ENCODE assay signal across 1 mouse cellular context in the genomic region with DNA sequence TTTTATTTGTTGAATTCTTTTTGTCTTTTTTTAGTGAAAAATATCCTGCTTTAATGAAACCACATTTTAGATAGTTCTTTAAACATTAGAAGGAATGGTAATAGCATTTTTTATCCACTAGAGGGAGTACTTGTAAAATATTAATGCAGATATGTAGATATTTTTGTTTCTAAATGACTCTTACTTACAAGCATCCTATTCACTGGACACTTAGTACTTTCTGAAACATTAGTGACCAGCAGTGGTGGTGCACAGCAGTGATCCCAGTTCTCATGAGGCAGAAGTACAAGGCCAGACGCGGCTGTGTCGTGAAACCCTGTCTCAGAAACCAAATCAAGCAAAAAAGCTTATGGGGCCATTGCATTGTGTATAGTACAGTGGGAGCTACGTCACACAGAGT.
TF ChIP-seq lines count a peak whose summit lies in the region.

No protein-coding gene starts in this region.

TF ChIP-seq in CH12.LX, 34 proteins besides CTCF, POLR2A, EP300 and RAD21 (continued from another document):
- TF ChIP-seq TCF12 (IDR thresholded peaks at IDR 0.05; ENCODE audit: low read depth, low read length) (no peak), BHLHE40 (IDR thresholded peaks at IDR 0.05; ENCODE audit: low read depth, low read length) (no peak), ZC3H11A (IDR thresholded peaks at IDR 0.05; ENCODE audit: low read depth, low read length) (no peak), NRF1 (IDR thresholded peaks at IDR 0.05; ENCODE audit: low read depth, low read length) (no peak), ZKSCAN1 (IDR thresholded peaks at IDR 0.05; ENCODE audit: borderline replicate concordance, low read depth, low read length) (no peak), RCOR1 (conservative IDR thresholded peaks at IDR 0.05; ENCODE audit: low read depth, low read length) (no peak), TBP (conservative IDR thresholded peaks at IDR 0.05; ENCODE audit: low read depth, low read length) (no peak), ELF1 (IDR thresholded peaks at IDR 0.05; ENCODE audit: low read depth, low read length) (no peak), KAT2A (IDR thresholded peaks at IDR 0.05; ENCODE audit: insufficient replicate concordance, low read length) (no peak), SMC3 (IDR thresholded peaks at IDR 0.05; ENCODE audit: low read depth, low read length) (peak; percentile 11; the same call in 1 of the 2 replicates)
TF ChIP-seq in CH12.LX: peak in this region for 4.
